Mouse (Mus musculus): ENCODE results near the gene Ppp1r18. TPM values are rescaled to one million over a fixed set of nuclear protein-coding genes. Genes with fewer than 3 reads are reported as not detected.

Ppp1r18 gene
- total RNA-seq, 1 experiment: 29.9 TPM

- Histone ChIP-seq H3K9me3 (ENCODE audit: control insufficient read depth, insufficient read depth, low read depth, low read length) (no peaks in the 10 kb centered on the region), H3K9ac (ENCODE audit: insufficient read depth, low read depth, low read length, poor library complexity, severe bottlenecking) (no peak overlapping the region; the same call in 1 of the 2 replicates), H3K4me3 (ENCODE audit: insufficient read depth in 1 of 2, low read depth in 1 of 2, low read length in 2 of 2, poor library complexity in 1 of 2, severe bottlenecking in 1 of 2) (no peak overlapping the region), H3K36me3 (ENCODE audit: control insufficient read depth, insufficient read depth, low read length, poor library complexity, severe bottlenecking) (peaks cover 39% of the 10 kb centered on the region), H3K4me1 (ENCODE audit: control insufficient read depth in 2 of 2, insufficient read depth in 2 of 2, low read length in 2 of 2, poor library complexity in 1 of 2) (peaks cover 0 to 6% of the 10 kb centered on the region in 2 experiments; a peak in 2 of 4 replicates), H3K27ac (ENCODE audit: insufficient read depth, low read depth, low read length, poor library complexity, severe bottlenecking) (no peak overlapping the region)
- in situ Hi-C loops (cut with MboI; ENCODE audit: low sequenced_read_pairs in 2 of 2, unreplicated experiment in 2 of 2): no loop called here
- no peak for DNase-seq (ENCODE audit: low read depth, low spot score)
- no peak for TF ChIP-seq ZNF384 (IDR thresholded peaks at IDR 0.05; ENCODE audit: low read depth, low read length)
- no peak for TF ChIP-seq HCFC1 (IDR thresholded peaks at IDR 0.05; ENCODE audit: borderline replicate concordance, insufficient read depth, low read length)
- TF ChIP-seq CHD2 (IDR thresholded peaks at IDR 0.05; ENCODE audit: low read depth, low read length): no peak
- no peak for TF ChIP-seq ZC3H11A (IDR thresholded peaks at IDR 0.05; ENCODE audit: borderline replicate concordance, low read depth, low read length)
- no peak for TF ChIP-seq MAFK (IDR thresholded peaks at IDR 0.05; ENCODE audit: insufficient read depth, low read depth, low read length)
Measured at GRCm38 (mm10) chr17:35920862-35921562, 55.6 kb downstream of the Ppp1r18 start.

- no peak for TF ChIP-seq ZC3H11A (IDR thresholded peaks at IDR 0.05; ENCODE audit: borderline replicate concordance, low read depth, low read length)
- TF ChIP-seq CHD2 (IDR thresholded peaks at IDR 0.05; ENCODE audit: low read depth, low read length): no peak
- no peak for TF ChIP-seq MAFK (IDR thresholded peaks at IDR 0.05; ENCODE audit: insufficient read depth, low read depth, low read length)
- TF ChIP-seq HCFC1 (IDR thresholded peaks at IDR 0.05; ENCODE audit: borderline replicate concordance, insufficient read depth, low read length): no peak
- TF ChIP-seq ZNF384 (IDR thresholded peaks at IDR 0.05; ENCODE audit: low read depth, low read length): no peak
- no peak for DNase-seq (ENCODE audit: low read depth, low spot score)
- H3K4me3 ChIP-seq (ENCODE audit: insufficient read depth in 1 of 2, low read depth in 1 of 2, low read length in 2 of 2, poor library complexity in 1 of 2, severe bottlenecking in 1 of 2): no peak overlapping the region
- H3K4me1 ChIP-seq (ENCODE audit: control insufficient read depth in 2 of 2, insufficient read depth in 2 of 2, low read length in 2 of 2, poor library complexity in 1 of 2): peaks cover 0 to 6% of the 10 kb centered on the region in 2 experiments; a peak in 2 of 4 replicates
- in situ Hi-C loops (cut with MboI; ENCODE audit: low sequenced_read_pairs in 2 of 2, unreplicated experiment in 2 of 2): no loop called here
- no peaks in the 10 kb centered on the region for H3K9me3 ChIP-seq (ENCODE audit: control insufficient read depth, insufficient read depth, low read depth, low read length)
- H3K27ac ChIP-seq (ENCODE audit: insufficient read depth, low read depth, low read length, poor library complexity, severe bottlenecking): no peak overlapping the region
- peaks cover 46% of the 10 kb centered on the region for H3K36me3 ChIP-seq (ENCODE audit: control insufficient read depth, insufficient read depth, low read length, poor library complexity, severe bottlenecking)
- no peak overlapping the region for H3K9ac ChIP-seq (ENCODE audit: insufficient read depth, low read depth, low read length, poor library complexity, severe bottlenecking)
Measured at GRCm38 (mm10) chr17:35921710-35922109, 56.3 kb downstream of the Ppp1r18 start.

GRCm38 (mm10) chr17:35922566-35922965 is 57.2 kb downstream of the Ppp1r18 start:
- no peaks in the 10 kb centered on the region for H3K9me3 ChIP-seq (ENCODE audit: control insufficient read depth, insufficient read depth, low read depth, low read length)
- no peak overlapping the region for H3K4me3 ChIP-seq (ENCODE audit: insufficient read depth in 1 of 2, low read depth in 1 of 2, low read length in 2 of 2, poor library complexity in 1 of 2, severe bottlenecking in 1 of 2)
- no peak overlapping the region for H3K27ac ChIP-seq (ENCODE audit: insufficient read depth, low read depth, low read length, poor library complexity, severe bottlenecking)
- in situ Hi-C loops (cut with MboI; ENCODE audit: low sequenced_read_pairs in 2 of 2, unreplicated experiment in 2 of 2): no loop called here
- peaks cover 0 to 6% of the 10 kb centered on the region in 2 experiments; a peak in 2 of 4 replicates for H3K4me1 ChIP-seq (ENCODE audit: control insufficient read depth in 2 of 2, insufficient read depth in 2 of 2, low read length in 2 of 2, poor library complexity in 1 of 2)
- peaks cover 44% of the 10 kb centered on the region for H3K36me3 ChIP-seq (ENCODE audit: control insufficient read depth, insufficient read depth, low read length, poor library complexity, severe bottlenecking)
- DNase-seq (ENCODE audit: low read depth, low spot score): no peak
- TF ChIP-seq MAFK (IDR thresholded peaks at IDR 0.05; ENCODE audit: insufficient read depth, low read depth, low read length) (no peak), CHD2 (IDR thresholded peaks at IDR 0.05; ENCODE audit: low read depth, low read length) (no peak)
- no peak overlapping the region for H3K9ac ChIP-seq (ENCODE audit: insufficient read depth, low read depth, low read length, poor library complexity, severe bottlenecking)

GRCm38 (mm10) chr17:35923281-35923680 is 57.9 kb downstream of the Ppp1r18 start:
- no peak for DNase-seq (ENCODE audit: low read depth, low spot score)
- H3K27ac ChIP-seq (ENCODE audit: insufficient read depth, low read depth, low read length, poor library complexity, severe bottlenecking): no peak overlapping the region
- H3K36me3 ChIP-seq (ENCODE audit: control insufficient read depth, insufficient read depth, low read length, poor library complexity, severe bottlenecking): peaks cover 47% of the 10 kb centered on the region
- no peak overlapping the region for H3K9ac ChIP-seq (ENCODE audit: insufficient read depth, low read depth, low read length, poor library complexity, severe bottlenecking)
- in situ Hi-C loops (cut with MboI; ENCODE audit: low sequenced_read_pairs in 2 of 2, unreplicated experiment in 2 of 2): no loop called here
- no peak for TF ChIP-seq CHD2 (IDR thresholded peaks at IDR 0.05; ENCODE audit: low read depth, low read length)
- TF ChIP-seq MAFK (IDR thresholded peaks at IDR 0.05; ENCODE audit: insufficient read depth, low read depth, low read length): no peak
- no peak for TF ChIP-seq ZNF384 (IDR thresholded peaks at IDR 0.05; ENCODE audit: low read depth, low read length)
- TF ChIP-seq HCFC1 (IDR thresholded peaks at IDR 0.05; ENCODE audit: borderline replicate concordance, insufficient read depth, low read length): no peak
- no peak for TF ChIP-seq ZC3H11A (IDR thresholded peaks at IDR 0.05; ENCODE audit: borderline replicate concordance, low read depth, low read length)
- no peaks in the 10 kb centered on the region for H3K9me3 ChIP-seq (ENCODE audit: control insufficient read depth, insufficient read depth, low read depth, low read length)
- peaks cover 0 to 6% of the 10 kb centered on the region in 2 experiments; a peak in 2 of 4 replicates for H3K4me1 ChIP-seq (ENCODE audit: control insufficient read depth in 2 of 2, insufficient read depth in 2 of 2, low read length in 2 of 2, poor library complexity in 1 of 2)
- H3K4me3 ChIP-seq (ENCODE audit: insufficient read depth in 1 of 2, low read depth in 1 of 2, low read length in 2 of 2, poor library complexity in 1 of 2, severe bottlenecking in 1 of 2): no peak overlapping the region

Other genes starting within 250 kb of the Ppp1r18 start
- not detected in 2 replicates for gene Gm9573, start 239.0 kb upstream of the Ppp1r18 start, total RNA-seq (2012; rRNA removed)
- 0.85 and 1.1 TPM in 2 replicates for gene Mucl3, start 221.9 kb upstream of the Ppp1r18 start, total RNA-seq (2012; rRNA removed)
- gene Vars2, start 198.0 kb upstream of the Ppp1r18 start, total RNA-seq (2012; rRNA removed): 58.5 and 90.3 TPM in 2 replicates
- gene Gtf2h4, start 191.9 kb upstream of the Ppp1r18 start, total RNA-seq (2012; rRNA removed): 75.3 and 83.0 TPM in 2 replicates
- 46.0 and 78.8 TPM in 2 replicates for gene Ddr1, start 161.0 kb upstream of the Ppp1r18 start, total RNA-seq (2012; rRNA removed)
- gene Ier3, start 43.9 kb upstream of the Ppp1r18 start, total RNA-seq (2012; rRNA removed): 29.3 and 32.3 TPM in 2 replicates
- 31.6 and 34.6 TPM in 2 replicates for gene Flot1, start 42.4 kb upstream of the Ppp1r18 start, total RNA-seq (2012; rRNA removed)
- gene Tubb5, start 27.3 kb upstream of the Ppp1r18 start, total RNA-seq (2012; rRNA removed): 1,077 and 1,157 TPM in 2 replicates
- gene Mdc1, start 24.1 kb upstream of the Ppp1r18 start, total RNA-seq (2012; rRNA removed): 23.8 and 31.7 TPM in 2 replicates
- 24.7 and 43.0 TPM in 2 replicates for gene Nrm, start 4.3 kb upstream of the Ppp1r18 start, total RNA-seq (2012; rRNA removed)
- 202 and 391 TPM in 2 replicates for gene Dhx16, start 14.2 kb downstream of the Ppp1r18 start, total RNA-seq (2012; rRNA removed)
- gene 2310061I04Rik, start 31.8 kb downstream of the Ppp1r18 start, total RNA-seq (2012; rRNA removed): 13.6 and 15.8 TPM in 2 replicates
- 12.5 and 12.9 TPM in 2 replicates for gene Atat1, start 44.5 kb downstream of the Ppp1r18 start, total RNA-seq (2012; rRNA removed)
- 189 and 226 TPM in 2 replicates for gene Mrps18b, start 50.8 kb downstream of the Ppp1r18 start, total RNA-seq (2012; rRNA removed)
- 64.8 and 68.2 TPM in 2 replicates for gene Ppp1r10, start 50.8 kb downstream of the Ppp1r18 start, total RNA-seq (2012; rRNA removed)
- 115 and 117 TPM in 2 replicates for gene Abcf1, start 104.2 kb downstream of the Ppp1r18 start, total RNA-seq (2012; rRNA removed)
- gene Gnl1, start 114.3 kb downstream of the Ppp1r18 start, total RNA-seq (2012; rRNA removed): 51.6 and 64.1 TPM in 2 replicates
- gene Prr3, start 114.6 kb downstream of the Ppp1r18 start, total RNA-seq (2012; rRNA removed): 13.8 and 17.0 TPM in 2 replicates
- not detected in 2 replicates for gene H2-T24, start 155.0 kb downstream of the Ppp1r18 start, total RNA-seq (2012; rRNA removed)
- 0.67 and 0.95 TPM in 2 replicates for gene H2-T23, start 167.3 kb downstream of the Ppp1r18 start, total RNA-seq (2012; rRNA removed)
- 2.7 and 5.8 TPM in 2 replicates for gene H2-T22, start 177.2 kb downstream of the Ppp1r18 start, total RNA-seq (2012; rRNA removed)
- 0.18 and 0.21 TPM in 2 replicates for gene Gm6034, start 177.4 kb downstream of the Ppp1r18 start, total RNA-seq (2012; rRNA removed)
- gene Gm11127, start 192.8 kb downstream of the Ppp1r18 start, total RNA-seq (2012; rRNA removed): 0.37 and 0.54 TPM in 2 replicates

Measured in ES-E14 (cell line).